Mouse (Mus musculus): ENCODE data around the gene Map3k5. TPM values are rescaled to one million over a fixed set of nuclear protein-coding genes. Genes with fewer than 3 reads are reported as not detected.

The Map3k5 gene
- polyA plus RNA-seq, 1 experiment = 0.53 TPM

- Histone ChIP-seq H3K4me2 (ENCODE audit: low read depth) (no peak overlapping the region), H3K79me2 (ENCODE audit: control insufficient read depth, insufficient read depth) (no peaks in the 10 kb centered on the region), H3K36me3 (ENCODE audit: control insufficient read depth, insufficient read depth) (no peaks in the 10 kb centered on the region), H3ac (ENCODE audit: control insufficient read depth, insufficient read length) (no peak overlapping the region), H3K4me3 (no peak overlapping the region), H3K27me3 (ENCODE audit: control insufficient read depth, insufficient read depth, insufficient read length) (no peaks in the 10 kb centered on the region)
- TF ChIP-seq CEBPB (IDR thresholded peaks at IDR 0.05; ENCODE audit: insufficient read depth, poor library complexity, severe bottlenecking) (peak; percentile 52; the same call in 1 of the 2 replicates), TCF3 (IDR thresholded peaks at IDR 0.05; ENCODE audit: insufficient read length, low read depth) (no peak), TCF12 (IDR thresholded peaks at IDR 0.05; ENCODE audit: insufficient read depth, poor library complexity, severe bottlenecking) (no peak)
Observed at GRCm38 (mm10) chr10:20010018-20010417, 75.7 kb downstream of the Map3k5 start.

GRCm38 (mm10) chr10:20018406-20018805, 84.1 kb downstream of the Map3k5 start:
- Histone ChIP-seq H3K36me3 (ENCODE audit: control insufficient read depth, insufficient read depth) (no peaks in the 10 kb centered on the region), H3K4me2 (ENCODE audit: low read depth) (no peak overlapping the region), H3ac (ENCODE audit: control insufficient read depth, insufficient read length) (no peak overlapping the region), H3K79me2 (ENCODE audit: control insufficient read depth, insufficient read depth) (no peaks in the 10 kb centered on the region), H3K27me3 (ENCODE audit: control insufficient read depth, insufficient read depth, insufficient read length) (no peaks in the 10 kb centered on the region), H3K4me3 (no peak overlapping the region)
- TF ChIP-seq TCF12 (IDR thresholded peaks at IDR 0.05; ENCODE audit: insufficient read depth, poor library complexity, severe bottlenecking) (no peak), POLR2AphosphoS2 (IDR thresholded peaks at IDR 0.05; ENCODE audit: insufficient read length, low read depth) (no peak), TCF3 (IDR thresholded peaks at IDR 0.05; ENCODE audit: insufficient read length, low read depth) (no peak), SRF (IDR thresholded peaks at IDR 0.05; ENCODE audit: control insufficient read depth, insufficient read length, low read depth) (no peak), E2F4 (IDR thresholded peaks at IDR 0.05; ENCODE audit: insufficient read depth) (no peak), MYOG (IDR thresholded peaks at IDR 0.05; ENCODE audit: control insufficient read depth in 1 of 3, insufficient read depth in 1 of 3, insufficient read length in 2 of 3, low read depth in 2 of 3) (no peak), USF1 (IDR thresholded peaks at IDR 0.05; ENCODE audit: low read depth) (no peak), MYOD1 (IDR thresholded peaks at IDR 0.05; ENCODE audit: control insufficient read depth in 1 of 3, insufficient read length in 2 of 3, low read depth in 2 of 3) (no peak), MAX (IDR thresholded peaks at IDR 0.05; ENCODE audit: low read depth) (no peak), CEBPB (IDR thresholded peaks at IDR 0.05; ENCODE audit: insufficient read depth, poor library complexity, severe bottlenecking) (no peak), POLR2A (IDR thresholded peaks at IDR 0.05; ENCODE audit: insufficient read length, low read depth) (no peak), REST (IDR thresholded peaks at IDR 0.05; ENCODE audit: insufficient read depth, insufficient read length) (no peak)

- no peaks in the 10 kb centered on the region for H3K27me3 ChIP-seq (ENCODE audit: control insufficient read depth, insufficient read depth, insufficient read length)
- H3ac ChIP-seq (ENCODE audit: control insufficient read depth, insufficient read length) = no peak overlapping the region
- H3K79me2 ChIP-seq (ENCODE audit: control insufficient read depth, insufficient read depth) = no peaks in the 10 kb centered on the region
- H3K36me3 ChIP-seq (ENCODE audit: control insufficient read depth, insufficient read depth) = no peaks in the 10 kb centered on the region
- no peak overlapping the region for H3K4me3 ChIP-seq
- no peak overlapping the region for H3K4me2 ChIP-seq (ENCODE audit: low read depth)
- TF ChIP-seq SRF (IDR thresholded peaks at IDR 0.05; ENCODE audit: control insufficient read depth, insufficient read length, low read depth) (no peak), REST (IDR thresholded peaks at IDR 0.05; ENCODE audit: insufficient read depth, insufficient read length) (no peak), TCF3 (IDR thresholded peaks at IDR 0.05; ENCODE audit: insufficient read length, low read depth) (no peak), E2F4 (IDR thresholded peaks at IDR 0.05; ENCODE audit: insufficient read depth) (no peak), USF1 (IDR thresholded peaks at IDR 0.05; ENCODE audit: low read depth) (no peak), POLR2AphosphoS2 (IDR thresholded peaks at IDR 0.05; ENCODE audit: insufficient read length, low read depth) (no peak), POLR2A (IDR thresholded peaks at IDR 0.05; ENCODE audit: insufficient read length, low read depth) (no peak), MYOD1 (IDR thresholded peaks at IDR 0.05; ENCODE audit: control insufficient read depth in 1 of 3, insufficient read length in 2 of 3, low read depth in 2 of 3) (no peak), MAX (IDR thresholded peaks at IDR 0.05; ENCODE audit: low read depth) (no peak), CEBPB (IDR thresholded peaks at IDR 0.05; ENCODE audit: insufficient read depth, poor library complexity, severe bottlenecking) (no peak), MYOG (IDR thresholded peaks at IDR 0.05; ENCODE audit: control insufficient read depth in 1 of 3, insufficient read depth in 1 of 3, insufficient read length in 2 of 3, low read depth in 2 of 3) (no peak), TCF12 (IDR thresholded peaks at IDR 0.05; ENCODE audit: insufficient read depth, poor library complexity, severe bottlenecking) (no peak)
Observed at GRCm38 (mm10) chr10:20018806-20019205, 84.5 kb downstream of the Map3k5 start.

- Histone ChIP-seq H3K4me2 (ENCODE audit: low read depth) (no peak overlapping the region), H3K27me3 (ENCODE audit: control insufficient read depth, insufficient read depth, insufficient read length) (no peaks in the 10 kb centered on the region), H3K4me3 (no peak overlapping the region), H3K79me2 (ENCODE audit: control insufficient read depth, insufficient read depth) (no peaks in the 10 kb centered on the region), H3ac (ENCODE audit: control insufficient read depth, insufficient read length) (no peak overlapping the region), H3K36me3 (ENCODE audit: control insufficient read depth, insufficient read depth) (no peaks in the 10 kb centered on the region)
- TF ChIP-seq TCF12 (IDR thresholded peaks at IDR 0.05; ENCODE audit: insufficient read depth, poor library complexity, severe bottlenecking) (no peak), POLR2A (IDR thresholded peaks at IDR 0.05; ENCODE audit: insufficient read length, low read depth) (no peak), MYOD1 (IDR thresholded peaks at IDR 0.05; ENCODE audit: control insufficient read depth in 1 of 3, insufficient read length in 2 of 3, low read depth in 2 of 3) (no peak), TCF3 (IDR thresholded peaks at IDR 0.05; ENCODE audit: insufficient read length, low read depth) (no peak), CEBPB (IDR thresholded peaks at IDR 0.05; ENCODE audit: insufficient read depth, poor library complexity, severe bottlenecking) (no peak), USF1 (IDR thresholded peaks at IDR 0.05; ENCODE audit: low read depth) (no peak), SRF (IDR thresholded peaks at IDR 0.05; ENCODE audit: control insufficient read depth, insufficient read length, low read depth) (no peak), E2F4 (IDR thresholded peaks at IDR 0.05; ENCODE audit: insufficient read depth) (no peak), MYOG (IDR thresholded peaks at IDR 0.05; ENCODE audit: control insufficient read depth in 1 of 3, insufficient read depth in 1 of 3, insufficient read length in 2 of 3, low read depth in 2 of 3) (no peak), POLR2AphosphoS2 (IDR thresholded peaks at IDR 0.05; ENCODE audit: insufficient read length, low read depth) (no peak), REST (IDR thresholded peaks at IDR 0.05; ENCODE audit: insufficient read depth, insufficient read length) (no peak), MAX (IDR thresholded peaks at IDR 0.05; ENCODE audit: low read depth) (no peak)
Observed at GRCm38 (mm10) chr10:20021256-20021655, 87.0 kb downstream of the Map3k5 start.
